Mouse (Mus musculus) heart, adult 2 months (tissue): ENCODE data around the gene Hadh.

Experiments used
- CTCF ChIP-seq: fragments of 200-600 bp; IDR thresholded peaks from 2 replicates; pipeline ENCODE4 v1.8.1; 2022; ENCODE audit warnings: antibody characterized with exemption, mild to moderate bottlenecking, moderate library complexity
- POLR2A ChIP-seq: fragments of 200-500 bp; IDR thresholded peaks from 2 replicates; pipeline ENCODE4 v1.6.1; 2011; ENCODE audit warnings: mild to moderate bottlenecking, low read depth, low read length, control low read depth; ENCODE audit not compliant: insufficient read depth

DNA sequence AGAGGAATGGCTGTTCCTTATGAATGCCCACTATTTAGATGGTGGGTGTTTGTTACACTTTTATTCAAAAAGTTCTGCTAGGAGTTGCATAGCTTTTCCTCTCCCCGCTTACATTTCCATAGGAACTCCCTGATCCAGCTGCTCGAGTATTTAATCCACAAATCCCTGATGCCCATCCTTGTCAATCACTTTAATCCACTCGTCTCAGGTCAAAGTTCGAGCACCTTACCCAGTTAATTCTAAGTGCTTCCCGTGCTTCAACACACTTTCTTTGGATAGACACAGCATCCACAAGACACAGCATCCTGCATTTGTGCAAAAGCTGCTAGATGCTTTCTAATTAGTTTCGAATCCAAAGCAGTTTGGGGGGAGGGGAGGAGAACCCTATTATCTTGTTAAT, 1.5 kb downstream of the Hadh start:
- TF ChIP-seq POLR2A = no peak
- no peak for TF ChIP-seq CTCF
